Mouse (Mus musculus) testis, adult 2 months (tissue): ENCODE results near the gene Ak7.

Experiments used
- CTCF ChIP-seq: fragments of 200-500 bp; IDR thresholded peaks from 2 replicates; pipeline ENCODE4 v1.5.1; 2012; ENCODE audit warnings: low read depth, mild to moderate bottlenecking, inconsistent platforms, low read length, moderate library complexity; ENCODE audit not compliant: control insufficient read depth, insufficient read depth, insufficient replicate concordance
- POLR2A ChIP-seq: fragments of 200-500 bp; IDR thresholded peaks from 2 replicates; pipeline ENCODE4 v1.6.1; 2012; ENCODE audit warnings: low read depth, mild to moderate bottlenecking, inconsistent platforms, low read length, moderate library complexity; ENCODE audit not compliant: control insufficient read depth

- no peak; the same call in none of the 2 replicates for TF ChIP-seq POLR2A
- no peak for TF ChIP-seq CTCF
Measured at GRCm38 (mm10) chr12:105785000-105785774, 79.4 kb downstream of the Ak7 start.
